Mouse (Mus musculus) cortical plate, adult 2 months (tissue): ENCODE results near the gene Creb1. TPM values are rescaled to one million over a fixed set of nuclear protein-coding genes. Genes with fewer than 3 reads are reported as not detected.

ENCODE experiments used
- H3K27ac ChIP-seq: fragments of 200-500 bp; 2 replicates; pipeline ENCODE4 v1.5.1; 2012; ENCODE audit warnings: low read length, control low read depth, inconsistent platforms; ENCODE audit not compliant: insufficient read depth
- H3K4me1 ChIP-seq: fragments of 200-500 bp; 2 replicates; pipeline ENCODE4 v1.6.1; 2011; ENCODE audit warnings: low read length; ENCODE audit not compliant: control insufficient read depth, insufficient read depth
- H3K4me3 ChIP-seq: fragments of 200-500 bp; 2 replicates; pipeline ENCODE4 v1.5.1; 2011; ENCODE audit warnings: mild to moderate bottlenecking, low read length, control low read depth; ENCODE audit not compliant: insufficient read depth
- CTCF ChIP-seq: fragments of 200-500 bp; IDR thresholded peaks from 2 replicates; pipeline ENCODE4 v1.5.1; 2011; ENCODE audit warnings: mild to moderate bottlenecking, control low read depth, low read length; ENCODE audit not compliant: insufficient read depth; ENCODE audit errors: extremely low read depth
- POLR2A ChIP-seq: fragments of 200-500 bp; IDR thresholded peaks from 2 replicates; pipeline ENCODE4 v1.6.1; 2011; ENCODE audit warnings: mild to moderate bottlenecking, low read length, control low read depth; ENCODE audit not compliant: insufficient read depth; ENCODE audit errors: extremely low read depth
- polyA plus RNA-seq: library from polyadenylated mRNA; depleted of rRNA; stranded (reverse); fragments of >200 nt; gene quantifications from 2 replicates; pipeline ENCODE4 v1.2.3, GENCODE M21; 2012

The Creb1 gene
- polyA plus RNA-seq, 1 experiment = 15.2 TPM

- Histone ChIP-seq H3K4me1 (peaks cover 8% of the 10 kb centered on the region), H3K4me3 (peak overlapping the region; percentile 87; the same call in 1 of the 2 replicates), H3K27ac (no peak overlapping the region)
- TF ChIP-seq CTCF (no peak), POLR2A (no peak)
Measured at GRCm38 (mm10) chr1:64616076-64616475, 83.6 kb downstream of the Creb1 start.

GRCm38 (mm10) chr1:64616531-64616880, 84.1 kb downstream of the Creb1 start:
- Histone ChIP-seq H3K4me3 (peak overlapping the region; percentile 87), H3K4me1 (peaks cover 6% of the 10 kb centered on the region), H3K27ac (peak overlapping the region; percentile 83)
- TF ChIP-seq CTCF = no peak
- no peak for TF ChIP-seq POLR2A

- Histone ChIP-seq H3K27ac (peak within 1 kb of the TSS; percentile 94), H3K4me1 (peaks cover 6% of the 10 kb centered on the region), H3K4me3 (peak within 1 kb of the TSS; percentile 87)
- no peak for TF ChIP-seq CTCF
- TF ChIP-seq POLR2A = peak; percentile 92
Measured at GRCm38 (mm10) chr1:64616881-64617714, 84.7 kb downstream of the Creb1 start, which contains the start of gene Mettl21a. Gene Mettl21a, minus strand, starts transcription at chr1:64617242.

- peak; percentile 55 for TF ChIP-seq CTCF
- no peak for TF ChIP-seq POLR2A
- Histone ChIP-seq H3K4me3 (peak overlapping the region; percentile 87), H3K4me1 (peaks cover 6% of the 10 kb centered on the region), H3K27ac (peak overlapping the region; percentile 94)
Measured at GRCm38 (mm10) chr1:64617715-64617984, 85.2 kb downstream of the Creb1 start.

- Histone ChIP-seq H3K4me3 (no peak overlapping the region; the same call in 1 of the 2 replicates), H3K4me1 (peaks cover 6% of the 10 kb centered on the region), H3K27ac (no peak overlapping the region)
- TF ChIP-seq POLR2A (no peak), CTCF (no peak)
Measured at GRCm38 (mm10) chr1:64618226-64618625, 85.8 kb downstream of the Creb1 start.

GRCm38 (mm10) chr1:64621116-64621515, 88.7 kb downstream of the Creb1 start:
- H3K4me3 ChIP-seq = no peak overlapping the region
- H3K27ac ChIP-seq = peak overlapping the region; percentile 7; the same call in 1 of the 2 replicates
- peaks cover 6% of the 10 kb centered on the region for H3K4me1 ChIP-seq
- TF ChIP-seq CTCF (no peak), POLR2A (peak; percentile 58; the same call in 1 of the 2 replicates)

- TF ChIP-seq CTCF = no peak
- TF ChIP-seq POLR2A = no peak
- no peak overlapping the region for H3K27ac ChIP-seq
- H3K4me1 ChIP-seq = peaks cover 6% of the 10 kb centered on the region
- H3K4me3 ChIP-seq = no peak overlapping the region
Measured at GRCm38 (mm10) chr1:64623558-64624435, 91.4 kb downstream of the Creb1 start.

- Histone ChIP-seq H3K4me1 (peaks cover 5% of the 10 kb centered on the region), H3K4me3 (no peak overlapping the region), H3K27ac (no peak overlapping the region)
- no peak for TF ChIP-seq CTCF
- TF ChIP-seq POLR2A = no peak
Measured at GRCm38 (mm10) chr1:64625214-64625613, 92.8 kb downstream of the Creb1 start.

GRCm38 (mm10) chr1:64631526-64631925, 99.1 kb downstream of the Creb1 start:
- no peak for TF ChIP-seq CTCF
- TF ChIP-seq POLR2A = no peak
- Histone ChIP-seq H3K27ac (no peak overlapping the region), H3K4me3 (no peak overlapping the region), H3K4me1 (peaks cover 9% of the 10 kb centered on the region)
